Mouse (Mus musculus): ENCODE measurements around the gene Slco1b2.

DNA sequence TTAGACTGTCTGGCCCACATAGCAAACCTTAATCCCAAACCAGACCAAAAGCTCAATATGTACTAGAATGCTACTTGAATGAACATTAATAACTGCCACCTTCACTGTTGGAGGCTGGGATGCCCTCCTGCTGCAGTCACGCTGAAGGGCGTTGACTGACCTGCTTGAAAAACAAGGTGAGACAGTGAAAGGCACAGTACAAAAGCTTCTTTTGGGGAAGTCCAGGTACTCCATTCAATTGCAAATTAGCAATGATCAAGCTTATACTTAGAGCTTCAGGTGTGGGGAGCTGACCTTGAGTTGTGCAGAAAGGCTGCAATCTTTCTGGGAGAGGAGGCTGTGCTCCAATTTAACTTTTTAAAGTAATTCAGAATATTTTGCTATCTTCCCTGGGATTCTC lies 32.3 kb upstream of the Slco1b2 start:
- TF ChIP-seq CTCF (conservative IDR thresholded peaks at IDR 0.05 in 1 of 2, IDR thresholded peaks at IDR 0.05 in 1 of 2; ENCODE audit: low read depth in 2 of 2, low read length in 2 of 2): no peak
- TF ChIP-seq EP300 (IDR thresholded peaks at IDR 0.05; ENCODE audit: low read length): no peak
- no peak for TF ChIP-seq MAX (IDR thresholded peaks at IDR 0.05; ENCODE audit: low read length)

Measured in CH12.LX (cell line).